Mouse (Mus musculus): Measurements from ENCODE around the gene Pih1d1. TPM values are rescaled to one million over a fixed set of nuclear protein-coding genes. Genes with fewer than 3 reads are reported as not detected.

The Pih1d1 gene
- polyA plus RNA-seq, 1 experiment from 2014 or later, result 37.6 TPM

GRCm38 (mm10) chr7:45157459-45157858 is 3.4 kb downstream of the Pih1d1 start:
- peaks cover 20% of the 10 kb centered on the region for H3K4me1 ChIP-seq (ENCODE audit: insufficient read depth)
- ATAC-seq, result no peak
- TF ChIP-seq EP300 (IDR thresholded peaks at IDR 0.05; ENCODE audit: low read depth) (no peak), CTCF (IDR thresholded peaks at IDR 0.05; ENCODE audit: low read depth) (no peak)
- peaks cover 2% of the 10 kb centered on the region for H3K36me3 ChIP-seq (replicated peaks; ENCODE audit: insufficient read depth, low read length)
- no peak for DNase-seq
- no peak overlapping the region for H3K4me3 ChIP-seq (ENCODE audit: low read depth, low read length)
- no peak overlapping the region for H3K27ac ChIP-seq (ENCODE audit: low read depth)
- no peak overlapping the region for H3K9ac ChIP-seq (replicated peaks)
- H3K9me3 ChIP-seq (ENCODE audit: low read length), result no peaks in the 10 kb centered on the region
- peaks cover 3% of the 10 kb centered on the region for H3K27me3 ChIP-seq (ENCODE audit: insufficient read depth, low read length)
- 88% methylated on average over 14 of the region's 14 CpGs for WGBS (ENCODE audit: insufficient replicate concordance)
- H3K4me2 ChIP-seq (ENCODE audit: low read depth, low read length), result no peak overlapping the region

GRCm38 (mm10) chr7:45158991-45159390 is 4.9 kb downstream of the Pih1d1 start:
- H3K4me3 ChIP-seq (ENCODE audit: low read depth, low read length), result no peak overlapping the region
- no peaks in the 10 kb centered on the region for H3K9me3 ChIP-seq (ENCODE audit: low read length)
- no peak overlapping the region for H3K27ac ChIP-seq (ENCODE audit: low read depth)
- TF ChIP-seq CTCF (IDR thresholded peaks at IDR 0.05; ENCODE audit: low read depth) (no peak), EP300 (IDR thresholded peaks at IDR 0.05; ENCODE audit: low read depth) (no peak)
- H3K4me1 ChIP-seq (ENCODE audit: insufficient read depth), result peaks cover 20% of the 10 kb centered on the region
- DNase-seq, result no peak
- peaks cover 18% of the 10 kb centered on the region for H3K27me3 ChIP-seq (ENCODE audit: insufficient read depth, low read length)
- H3K9ac ChIP-seq (replicated peaks), result no peak overlapping the region
- peaks cover 2% of the 10 kb centered on the region for H3K36me3 ChIP-seq (replicated peaks; ENCODE audit: insufficient read depth, low read length)
- ATAC-seq, result no peak
- 94% methylated on average over 6 of the region's 6 CpGs for whole genome bisulfite sequencing (ENCODE audit: insufficient replicate concordance)
- H3K4me2 ChIP-seq (ENCODE audit: low read depth, low read length), result no peak overlapping the region

- no peak for TF ChIP-seq EP300 (IDR thresholded peaks at IDR 0.05; ENCODE audit: low read depth)
- TF ChIP-seq CTCF (IDR thresholded peaks at IDR 0.05; ENCODE audit: low read depth), result no peak
- ATAC-seq (no peak), DNase-seq (no peak)
- WGBS (ENCODE audit: insufficient replicate concordance), result 85% methylated on average over 6 of the region's 6 CpGs
- no peak overlapping the region for H3K27ac ChIP-seq (ENCODE audit: low read depth)
- no peaks in the 10 kb centered on the region for H3K9me3 ChIP-seq (ENCODE audit: low read length)
- H3K27me3 ChIP-seq (ENCODE audit: insufficient read depth, low read length), result peaks cover 32% of the 10 kb centered on the region
- H3K9ac ChIP-seq (replicated peaks), result no peak overlapping the region
- H3K36me3 ChIP-seq (replicated peaks; ENCODE audit: insufficient read depth, low read length), result peaks cover 2% of the 10 kb centered on the region
- no peak overlapping the region for H3K4me2 ChIP-seq (ENCODE audit: low read depth, low read length)
- H3K4me1 ChIP-seq (ENCODE audit: insufficient read depth), result peaks cover 15% of the 10 kb centered on the region
- no peak overlapping the region for H3K4me3 ChIP-seq (ENCODE audit: low read depth, low read length)
Measured at GRCm38 (mm10) chr7:45160316-45160800, 6.3 kb downstream of the Pih1d1 start.

GRCm38 (mm10) chr7:45160866-45161265 is 6.8 kb downstream of the Pih1d1 start:
- peaks cover 37% of the 10 kb centered on the region for H3K27me3 ChIP-seq (ENCODE audit: insufficient read depth, low read length)
- TF ChIP-seq CTCF (IDR thresholded peaks at IDR 0.05; ENCODE audit: low read depth), result no peak
- TF ChIP-seq EP300 (IDR thresholded peaks at IDR 0.05; ENCODE audit: low read depth), result no peak
- ATAC-seq (no peak), DNase-seq (no peak)
- H3K27ac ChIP-seq (ENCODE audit: low read depth), result no peak overlapping the region
- peaks cover 15% of the 10 kb centered on the region for H3K4me1 ChIP-seq (ENCODE audit: insufficient read depth)
- H3K9me3 ChIP-seq (ENCODE audit: low read length), result no peaks in the 10 kb centered on the region
- no peak overlapping the region for H3K4me2 ChIP-seq (ENCODE audit: low read depth, low read length)
- no peak overlapping the region for H3K4me3 ChIP-seq (ENCODE audit: low read depth, low read length)
- H3K36me3 ChIP-seq (replicated peaks; ENCODE audit: insufficient read depth, low read length), result peaks cover 2% of the 10 kb centered on the region; the same call in 1 of the 2 replicates
- no peak overlapping the region for H3K9ac ChIP-seq (replicated peaks)
- WGBS (ENCODE audit: insufficient replicate concordance), result 77% methylated on average over 3 of the region's 3 CpGs

- Histone ChIP-seq H3K36me3 (replicated peaks; ENCODE audit: insufficient read depth, low read length) (peaks cover 2% of the 10 kb centered on the region; the same call in 1 of the 2 replicates), H3K9me3 (ENCODE audit: low read length) (no peaks in the 10 kb centered on the region), H3K4me2 (ENCODE audit: low read depth, low read length) (peak overlapping the region; percentile 79), H3K9ac (replicated peaks) (no peak overlapping the region; the same call in none of the 2 replicates), H3K4me3 (ENCODE audit: low read depth, low read length) (peak overlapping the region; percentile 40), H3K27me3 (ENCODE audit: insufficient read depth, low read length) (peaks cover 46% of the 10 kb centered on the region), H3K27ac (ENCODE audit: low read depth) (no peak overlapping the region), H3K4me1 (ENCODE audit: insufficient read depth) (peaks cover 15% of the 10 kb centered on the region)
- ATAC-seq, result peak; percentile 86
- peak; percentile 88 for DNase-seq
- WGBS (ENCODE audit: insufficient replicate concordance), result 5% methylated on average over 35 of the region's 35 CpGs
- TF ChIP-seq EP300 (IDR thresholded peaks at IDR 0.05; ENCODE audit: low read depth) (no peak), CTCF (IDR thresholded peaks at IDR 0.05; ENCODE audit: low read depth) (peak; percentile 93)
Measured at GRCm38 (mm10) chr7:45161612-45162473, 7.7 kb downstream of the Pih1d1 start.

GRCm38 (mm10) chr7:45162551-45162950 is 8.4 kb downstream of the Pih1d1 start:
- WGBS (ENCODE audit: insufficient replicate concordance), result 26% methylated on average over 6 of the region's 6 CpGs
- H3K9me3 ChIP-seq (ENCODE audit: low read length), result no peaks in the 10 kb centered on the region
- H3K9ac ChIP-seq (replicated peaks), result no peak overlapping the region; the same call in 1 of the 2 replicates
- peaks cover 15% of the 10 kb centered on the region for H3K4me1 ChIP-seq (ENCODE audit: insufficient read depth)
- H3K36me3 ChIP-seq (replicated peaks; ENCODE audit: insufficient read depth, low read length), result peaks cover 2% of the 10 kb centered on the region; the same call in 1 of the 2 replicates
- no peak overlapping the region; the same call in 1 of the 2 replicates for H3K4me3 ChIP-seq (ENCODE audit: low read depth, low read length)
- DNase-seq, result no peak
- no peak overlapping the region for H3K27ac ChIP-seq (ENCODE audit: low read depth)
- ATAC-seq, result peak; percentile 24; the same call in 1 of the 2 replicates
- peak overlapping the region; percentile 79 for H3K4me2 ChIP-seq (ENCODE audit: low read depth, low read length)
- peaks cover 54% of the 10 kb centered on the region for H3K27me3 ChIP-seq (ENCODE audit: insufficient read depth, low read length)
- TF ChIP-seq CTCF (IDR thresholded peaks at IDR 0.05; ENCODE audit: low read depth), result no peak
- TF ChIP-seq EP300 (IDR thresholded peaks at IDR 0.05; ENCODE audit: low read depth), result no peak
